Mouse (Mus musculus): ENCODE measurements around the gene D630023F18Rik.
A peak's percentile ranks its signal among the peaks of the same experiment; 100 is the strongest.

Gene D630023F18Rik

DNA sequence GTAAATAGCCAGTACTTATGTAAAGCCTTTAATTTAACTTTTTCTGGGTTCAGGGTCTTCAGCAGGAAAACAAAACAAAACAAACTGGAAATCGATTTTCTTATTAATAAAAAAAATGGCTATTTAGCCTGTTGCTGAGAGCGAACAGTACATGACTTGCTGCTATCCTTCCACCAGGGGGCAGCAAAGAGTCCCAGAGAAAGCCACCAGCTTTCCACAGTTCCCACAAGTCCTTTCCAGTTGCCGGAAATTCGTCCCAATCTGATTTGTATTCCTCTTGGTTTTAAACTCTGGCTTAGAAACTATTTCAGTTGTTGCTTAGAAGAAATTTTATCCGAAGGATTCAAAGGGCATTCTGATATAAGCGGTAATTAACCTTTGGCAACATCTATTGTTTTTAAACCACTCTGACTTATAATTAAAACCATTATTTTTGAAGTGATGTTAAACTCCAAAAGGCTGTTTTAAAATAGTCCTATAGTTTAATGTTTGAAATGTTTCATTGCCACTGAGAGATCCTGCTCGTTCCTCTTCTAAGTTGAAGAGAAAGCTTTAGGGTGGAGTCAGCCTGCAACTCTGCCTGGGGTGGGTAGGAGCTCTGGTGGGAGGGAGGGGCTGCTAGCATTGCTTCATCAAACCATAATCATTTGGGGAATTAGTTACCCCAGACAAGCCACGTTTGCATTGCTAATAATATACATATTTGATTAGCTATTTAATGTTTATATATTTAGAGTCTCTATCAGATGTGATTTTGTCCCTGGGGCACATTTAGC lies 10.8 kb downstream of the D630023F18Rik start:
- peak; percentile 54 for DNase-seq (ENCODE audit: low read depth, low spot score)

DNA sequence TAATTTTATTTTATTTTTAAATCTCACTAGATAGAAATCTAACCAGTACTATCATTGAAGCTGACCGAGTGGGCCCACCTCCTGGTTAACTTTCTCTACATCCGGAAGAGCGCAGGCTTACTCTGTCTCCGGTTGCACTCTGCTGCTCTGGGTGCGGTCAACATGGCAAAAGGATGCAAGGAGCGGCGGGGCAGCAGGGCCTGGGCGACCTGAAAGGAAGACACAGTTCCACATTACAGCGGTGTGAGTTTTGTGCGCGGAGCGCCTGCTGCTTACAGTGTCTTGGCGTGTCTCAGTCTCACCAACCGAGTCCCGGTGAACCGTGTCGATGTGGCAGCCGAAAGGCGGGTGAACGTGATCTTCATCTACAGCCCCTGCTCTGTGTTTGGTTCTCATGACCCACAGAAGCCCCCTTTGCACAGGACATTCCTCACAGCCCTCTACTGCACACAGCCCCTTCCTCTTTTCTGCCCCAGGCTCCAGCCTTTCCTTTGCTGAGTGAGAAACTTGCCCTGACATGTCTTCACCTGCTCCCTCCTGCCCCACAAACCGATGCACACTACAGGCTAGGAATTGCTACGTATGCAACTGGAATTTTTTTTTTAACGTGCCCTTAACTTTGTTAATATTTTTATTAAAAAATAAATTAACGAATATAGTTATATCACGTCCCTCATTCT lies 13.1 kb downstream of the D630023F18Rik start:
- no peak for DNase-seq (ENCODE audit: low read depth, low spot score)

DNA sequence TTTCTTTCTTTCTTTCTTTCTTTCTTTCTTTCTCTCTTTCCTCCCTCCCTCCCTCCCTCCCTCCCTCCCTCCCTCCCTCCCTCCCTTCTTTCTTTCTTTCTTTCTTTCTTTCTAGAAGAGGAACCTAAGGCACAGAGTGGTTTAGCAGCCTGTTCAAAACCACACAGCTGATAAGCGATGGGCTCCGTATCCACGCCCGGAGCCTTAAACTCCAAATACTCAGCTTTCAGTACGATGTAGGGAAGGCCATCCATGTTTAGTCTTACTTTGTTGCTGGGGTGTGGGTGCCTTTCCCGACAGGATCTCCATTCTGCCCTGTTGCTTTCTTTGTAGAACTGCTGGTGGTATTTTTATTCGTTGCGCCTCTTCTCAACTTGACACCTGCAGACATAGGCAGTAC lies 13.8 kb downstream of the D630023F18Rik start:
- no peak for DNase-seq (ENCODE audit: low read depth, low spot score)

DNA sequence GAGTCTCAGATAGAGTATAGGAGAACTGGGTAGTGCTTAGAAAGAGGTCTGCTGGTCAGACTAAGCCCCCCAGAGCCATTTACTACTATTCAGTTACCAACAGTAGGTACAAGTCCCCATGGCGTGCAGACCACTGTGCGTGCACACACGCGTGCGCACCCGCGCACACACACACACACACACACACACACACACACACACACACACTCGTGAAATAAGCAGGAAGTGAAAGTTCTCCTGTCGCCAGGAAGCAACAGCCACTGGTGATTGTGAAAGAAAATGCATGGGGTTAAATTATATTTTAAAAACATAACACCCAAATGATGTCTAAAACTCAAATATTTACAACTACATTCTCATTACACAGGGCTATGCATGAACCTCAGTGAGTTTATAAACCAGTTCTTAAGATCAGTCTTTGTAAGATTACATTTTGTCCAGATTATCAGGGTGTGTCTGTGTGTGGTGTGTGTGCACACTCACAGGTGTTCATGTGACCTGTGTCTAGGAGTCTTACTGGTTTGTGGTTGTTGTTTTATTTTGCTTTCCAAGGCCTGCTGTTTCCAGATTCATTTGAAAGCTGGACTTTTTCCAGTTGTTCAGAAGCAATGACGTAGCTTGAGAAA lies 15.2 kb downstream of the D630023F18Rik start:
- no peak for DNase-seq (ENCODE audit: low read depth, low spot score)

DNA sequence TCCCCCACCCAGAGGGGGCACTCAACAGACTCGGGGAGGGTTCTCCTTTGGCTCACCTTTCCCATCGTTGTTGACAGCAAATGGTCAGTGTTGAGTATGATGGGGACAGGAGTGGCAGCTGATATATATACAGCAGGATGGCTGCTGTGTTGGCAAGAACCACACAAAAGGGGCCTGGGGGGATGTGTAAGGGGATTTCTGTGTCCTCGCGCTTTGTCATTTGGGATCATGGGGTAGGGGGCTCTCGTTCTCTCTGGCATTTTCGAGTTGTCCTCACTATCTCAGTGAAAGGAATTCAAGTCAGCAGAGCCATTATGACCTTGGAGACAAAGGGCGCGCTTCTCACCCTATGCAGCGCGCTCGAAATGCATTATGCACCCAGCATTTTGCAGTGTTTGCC lies 19.7 kb downstream of the D630023F18Rik start, which contains the start of gene Cryga:
Gene Cryga (minus strand): TSS at position 101 of the 400 bp plus-strand sequence.
- DNase-seq (ENCODE audit: low read depth, low spot score) = no peak

DNA sequence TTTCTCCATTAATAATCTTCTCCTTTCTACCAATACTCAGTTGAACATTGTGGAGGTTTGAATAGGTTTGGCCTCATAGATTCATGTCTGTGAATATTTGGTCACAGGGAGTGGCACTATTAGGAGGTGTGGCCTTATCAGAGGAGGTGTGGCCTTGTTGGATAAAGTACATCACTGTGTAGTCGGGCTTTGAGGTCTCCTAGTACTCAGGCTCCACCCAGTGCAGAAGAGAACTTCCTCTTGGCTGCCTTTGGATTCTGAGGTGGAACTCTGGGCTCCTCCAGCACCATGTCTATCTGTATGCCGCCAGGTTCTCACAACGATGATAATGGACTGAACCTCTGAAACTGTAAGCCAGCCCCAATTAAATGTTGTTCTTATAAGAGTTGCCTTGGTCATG lies 26.1 kb downstream of the D630023F18Rik start:
- no peak for DNase-seq (ENCODE audit: low read depth, low spot score)

DNA sequence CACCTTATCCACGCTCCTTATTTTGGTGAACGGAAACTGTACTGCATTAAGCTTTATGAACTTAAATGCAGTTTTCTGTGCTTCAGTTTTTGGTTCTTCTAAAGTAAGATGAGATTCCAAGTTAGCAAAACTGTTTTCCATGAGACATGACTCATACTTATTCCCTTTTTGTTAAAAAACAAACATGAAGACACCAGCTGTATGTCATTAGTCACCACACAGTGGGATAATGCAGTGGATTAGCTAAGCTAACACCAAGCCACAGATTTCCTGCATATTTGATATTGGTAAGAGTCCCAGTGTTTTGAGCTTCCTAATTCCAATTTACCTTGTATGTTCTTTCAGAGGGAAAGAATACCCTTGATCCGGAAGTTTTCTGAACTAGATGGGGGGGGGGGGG lies 31.4 kb downstream of the D630023F18Rik start:
- DNase-seq (ENCODE audit: low read depth, low spot score) = no peak

DNA sequence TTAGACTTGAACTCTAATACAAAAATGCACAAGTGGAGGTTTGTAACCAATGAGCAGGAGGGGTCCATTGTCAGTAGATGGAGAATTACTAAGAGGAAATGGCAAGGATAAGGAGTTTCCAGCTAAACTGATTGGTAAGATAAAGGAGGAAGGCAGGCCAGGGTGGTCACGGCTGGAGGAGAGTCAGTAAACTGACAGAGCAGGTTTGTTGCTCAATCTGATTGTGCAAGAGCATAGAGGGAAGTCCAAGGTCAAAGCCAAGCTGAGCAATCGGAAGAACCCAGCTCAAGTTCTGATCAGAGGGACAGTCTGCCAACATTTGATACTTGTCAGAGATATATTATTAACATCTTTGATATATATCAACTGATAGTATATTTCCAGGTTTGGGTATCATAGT lies 32.6 kb downstream of the D630023F18Rik start:
- no peak for DNase-seq (ENCODE audit: low read depth, low spot score)

DNA sequence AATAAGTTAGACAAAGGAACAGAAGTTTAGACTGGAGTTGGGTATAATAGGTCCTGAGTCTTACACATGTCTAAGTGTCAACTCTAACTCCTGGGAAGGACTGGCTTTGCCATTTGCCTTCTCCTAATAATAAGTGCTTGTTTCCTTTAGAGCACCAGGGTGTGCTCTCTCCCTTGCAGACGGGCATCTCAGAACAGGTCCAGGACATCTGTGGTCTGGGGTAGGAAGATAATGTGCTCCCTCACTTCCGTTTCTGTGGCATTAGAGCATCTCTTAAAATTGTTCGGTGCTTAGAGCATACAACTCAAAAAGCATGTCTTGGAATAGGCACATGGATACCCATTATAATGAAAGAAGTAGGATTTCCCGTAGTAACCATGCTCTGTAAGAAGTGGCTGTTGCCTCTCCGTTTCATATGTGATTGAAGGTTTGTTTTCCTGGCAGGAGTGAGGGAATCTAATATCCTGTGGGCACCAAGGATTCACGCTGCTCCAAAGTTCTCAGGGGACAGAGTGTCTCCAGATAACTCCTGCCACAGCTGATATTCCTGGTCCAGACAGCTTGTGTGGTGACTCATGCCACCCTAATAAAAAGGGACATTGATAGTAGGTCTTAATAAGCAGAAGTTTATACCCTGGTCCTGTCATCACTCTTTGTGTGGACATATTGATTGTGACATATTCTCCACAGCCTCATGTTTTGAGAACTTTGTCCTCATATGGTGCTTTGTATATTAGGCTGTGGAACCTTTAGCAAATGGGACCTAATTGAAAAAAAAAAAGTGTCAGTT lies 34.3 kb downstream of the D630023F18Rik start:
- no peak for DNase-seq (ENCODE audit: low read depth, low spot score)

DNA sequence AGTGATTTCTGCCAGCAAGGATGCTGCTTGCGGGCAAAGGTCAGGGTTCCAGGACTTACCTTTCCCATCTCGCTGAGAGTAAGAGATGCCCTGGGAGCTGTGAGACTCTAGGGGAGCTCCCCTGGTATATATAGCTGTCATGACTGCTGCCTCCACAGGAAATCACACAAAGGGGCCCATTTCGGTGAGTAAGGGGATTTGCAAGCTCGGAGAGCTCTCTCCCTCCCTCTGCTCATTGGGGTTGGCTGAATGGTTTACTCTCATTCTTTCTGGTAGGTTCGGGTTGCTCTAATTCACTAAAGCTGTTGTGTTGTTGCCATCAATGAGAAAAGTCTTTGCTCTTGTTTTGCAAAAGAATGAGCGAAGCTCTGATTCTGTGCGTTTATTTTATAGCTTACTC lies 40.8 kb downstream of the D630023F18Rik start, which contains the start of gene Crygb:
Gene Crygb (minus strand): TSS at position 101 of the 400 bp plus-strand sequence.
- no peak for DNase-seq (ENCODE audit: low read depth, low spot score)

DNA sequence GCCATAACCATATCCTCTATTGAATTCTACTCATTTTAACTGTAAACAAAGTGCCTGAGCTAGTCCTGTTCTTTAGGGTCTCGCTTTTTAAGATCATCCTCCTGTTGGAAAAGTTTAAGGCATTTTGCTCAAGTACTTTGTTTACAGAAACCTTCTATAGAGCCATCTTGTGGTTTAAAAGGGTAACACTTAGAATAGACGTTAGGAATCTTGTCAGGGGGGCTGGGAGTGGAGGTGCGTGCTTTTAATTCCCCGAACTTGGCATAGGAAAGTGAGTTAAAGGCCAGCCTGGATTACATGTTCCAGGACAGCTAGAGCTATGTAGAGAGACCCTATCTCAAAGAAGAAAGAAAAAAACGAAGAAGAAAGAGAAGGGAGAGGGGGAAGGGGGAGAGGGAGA lies 47.4 kb downstream of the D630023F18Rik start:
- DNase-seq (ENCODE audit: low read depth, low spot score) = no peak

DNA sequence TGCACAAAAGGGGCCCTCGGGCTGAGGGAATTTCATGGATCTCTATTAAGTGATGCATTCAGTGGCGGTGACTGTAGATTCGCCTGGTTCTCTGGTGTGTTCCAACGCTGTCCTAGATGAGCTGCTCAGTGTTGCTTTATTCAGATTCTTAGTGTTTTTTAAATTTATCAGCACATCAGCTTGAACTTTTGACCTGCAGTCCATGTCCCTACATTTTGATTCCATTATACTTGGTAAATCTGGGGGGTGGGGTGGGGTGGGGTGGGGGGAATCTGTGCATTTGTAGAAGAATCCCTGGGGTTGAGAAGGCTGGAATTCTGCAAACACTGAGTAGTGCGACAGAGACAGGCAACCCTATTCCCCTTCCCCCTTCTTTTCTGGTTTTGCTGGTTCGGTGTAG lies 49.4 kb downstream of the D630023F18Rik start, which contains the start of gene Crygc:
Gene Crygc (minus strand): TSS at position 101 of the 400 bp plus-strand sequence.
- DNase-seq (ENCODE audit: low read depth, low spot score) = no peak

DNA sequence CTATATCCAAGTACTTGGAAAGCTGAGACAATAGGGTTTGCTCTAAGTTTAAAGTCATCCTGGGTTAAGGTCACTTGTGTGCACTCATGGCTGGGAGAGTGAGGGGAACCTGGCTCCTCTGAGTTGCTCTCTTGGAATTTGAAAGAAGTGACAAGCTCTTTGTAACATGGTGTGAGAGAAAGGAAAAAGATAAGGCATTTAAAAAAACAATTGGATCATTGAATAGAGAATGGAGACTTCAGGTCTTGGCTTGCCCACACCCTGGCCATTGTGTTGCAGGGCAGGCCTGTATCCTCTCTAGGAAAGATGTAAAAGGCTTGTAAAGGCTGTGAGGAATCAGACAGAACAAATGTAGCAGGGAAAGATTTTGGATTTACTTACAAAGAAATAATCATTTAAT lies 55.2 kb downstream of the D630023F18Rik start:
- DNase-seq (ENCODE audit: low read depth, low spot score) = no peak

DNA sequence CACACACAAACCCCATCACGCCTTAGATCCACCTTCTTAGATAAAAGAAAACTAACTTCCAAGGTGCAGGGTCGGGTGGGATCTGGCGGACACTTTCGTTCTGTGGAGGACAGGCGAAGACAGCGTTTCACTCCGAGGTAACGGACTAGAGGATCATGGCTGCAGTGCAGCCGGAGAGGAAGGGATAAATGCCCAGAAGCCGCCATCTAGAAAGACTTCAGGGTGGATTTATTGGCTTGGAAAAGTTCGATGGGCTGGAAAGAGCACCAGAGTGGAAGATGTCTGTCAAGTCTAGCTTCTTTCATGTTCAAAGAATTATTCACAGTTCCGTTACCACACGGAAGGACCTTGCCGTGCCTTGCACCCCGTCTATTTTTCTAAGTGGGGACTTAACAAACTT lies 58.8 kb downstream of the D630023F18Rik start:
- no peak for DNase-seq (ENCODE audit: low read depth, low spot score)

DNA sequence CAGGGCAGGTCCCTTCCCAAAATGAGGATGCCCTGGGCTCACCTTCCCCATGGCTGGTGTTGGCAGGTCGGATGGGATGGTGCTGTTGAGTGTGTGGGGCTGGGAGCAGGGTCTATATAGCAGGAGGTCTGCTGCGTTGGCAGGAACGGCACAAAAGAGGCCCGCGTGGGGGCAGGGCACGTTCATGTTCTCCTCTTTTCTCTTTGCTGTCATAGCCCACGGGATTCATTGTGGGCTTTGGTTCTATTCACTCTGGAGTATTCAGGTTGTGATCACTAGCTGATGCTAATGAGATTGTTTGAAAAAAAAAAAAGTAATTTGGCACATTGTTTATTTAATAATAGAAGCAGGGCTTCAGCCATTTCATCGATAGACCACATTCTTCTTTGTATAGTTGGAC lies 59.7 kb downstream of the D630023F18Rik start, which contains the start of gene Crygd:
Gene Crygd (minus strand): TSS at position 101 of the 400 bp plus-strand sequence.
- DNase-seq (ENCODE audit: low read depth, low spot score) = no peak

Measured in c-Kit-negative CD71-positive TER-119-positive erythroid progenitor cells, embryonic 14.5 days (primary cell).